Mouse (Mus musculus): ENCODE results near the gene Zranb3.

GRCm38 (mm10) chr1:128076791-128077479, 25.9 kb downstream of the Zranb3 start:
- TF ChIP-seq CTCF (IDR thresholded peaks at IDR 0.05; ENCODE audit: low read depth) (no peak), EP300 (IDR thresholded peaks at IDR 0.05; ENCODE audit: low read depth) (no peak)

Data from liver, postnatal 0 days (tissue).